Mouse (Mus musculus): ENCODE results near the gene Slc5a4a. TPM values are rescaled to one million over a fixed set of nuclear protein-coding genes. Genes with fewer than 3 reads are reported as not detected.

The Slc5a4a gene
- total RNA-seq (2012; rRNA removed) (0.04 TPM in 1 of 2 replicates, not detected in the other), total RNA-seq (2014; rRNA removed) (not detected in 2 replicates), polyA plus RNA-seq (2012; ENCODE audit: insufficient read length, low read depth) (not detected in 2 replicates)

GRCm38 (mm10) chr10:76147278-76147677 lies at the start of gene Slc5a4a:
Gene Slc5a4a (plus strand): TSS chr10:76147451.
- no peaks in the 10 kb centered on the region for H3K36me3 ChIP-seq (replicated peaks in 1 of 2; ENCODE audit: control insufficient read depth in 1 of 2, insufficient read depth in 1 of 2, low read length in 1 of 2)
- no peak for TF ChIP-seq PAX5 (IDR thresholded peaks at IDR 0.05; ENCODE audit: low read length)
- peaks cover 4% of the 10 kb centered on the region for H3K27me3 ChIP-seq (replicated peaks)
- in situ Hi-C loops (cut with MboI; ENCODE audit: low pct_ligation_motif_present, low pct_unique_long_range_greater_than_20kb, low sequenced_read_pairs): no loop called here
- H3K79me2 ChIP-seq (replicated peaks; ENCODE audit: control insufficient read depth, extremely low read depth, insufficient read depth, poor library complexity, severe bottlenecking): no peaks in the 10 kb centered on the region
- DNase-seq (ENCODE audit: extremely low read depth): no peak
- no peak within 1 kb of the TSS for H3K27ac ChIP-seq (ENCODE audit: insufficient read depth, low read depth)
- H3K9ac ChIP-seq (ENCODE audit: insufficient read depth, low read depth): no peak within 1 kb of the TSS
- no peak within 1 kb of the TSS for H3K4me2 ChIP-seq (ENCODE audit: insufficient read depth, low read depth, poor library complexity, severe bottlenecking)
- H3K4me3 ChIP-seq (replicated peaks in 1 of 3; ENCODE audit: low read depth in 2 of 3, low read length in 2 of 3, poor library complexity in 1 of 3): no peak within 1 kb of the TSS
- no peaks in the 10 kb centered on the region for H3K9me3 ChIP-seq (replicated peaks; ENCODE audit: low read length)
- H3K4me1 ChIP-seq (ENCODE audit: control insufficient read depth in 1 of 2, insufficient read depth in 2 of 2): no peaks in the 10 kb centered on the region
- dilution Hi-C loops (cut with MboI; ENCODE audit: extremely low pct_ligation_motif_present, extremely low pct_unique_long_range_greater_than_20kb, low sequenced_read_pairs): no loop called here

- Histone ChIP-seq H3K27ac (ENCODE audit: insufficient read depth, low read depth) (no peak within 1 kb of the TSS), H3K4me1 (ENCODE audit: control insufficient read depth in 1 of 2, insufficient read depth in 2 of 2) (no peaks in the 10 kb centered on the region; a peak in 1 of 4 replicates), H3K4me2 (ENCODE audit: insufficient read depth, low read depth, poor library complexity, severe bottlenecking) (no peak within 1 kb of the TSS), H3K27me3 (replicated peaks) (peaks cover 1% of the 10 kb centered on the region), H3K79me2 (replicated peaks; ENCODE audit: control insufficient read depth, extremely low read depth, insufficient read depth, poor library complexity, severe bottlenecking) (no peaks in the 10 kb centered on the region), H3K4me3 (replicated peaks in 1 of 3; ENCODE audit: low read depth in 2 of 3, low read length in 2 of 3, poor library complexity in 1 of 3) (no peak within 1 kb of the TSS), H3K9me3 (replicated peaks; ENCODE audit: low read length) (no peaks in the 10 kb centered on the region), H3K9ac (ENCODE audit: insufficient read depth, low read depth) (no peak within 1 kb of the TSS), H3K36me3 (replicated peaks in 1 of 2; ENCODE audit: control insufficient read depth in 1 of 2, insufficient read depth in 1 of 2, low read length in 1 of 2) (no peaks in the 10 kb centered on the region)
- in situ Hi-C loops (cut with MboI; ENCODE audit: low pct_ligation_motif_present, low pct_unique_long_range_greater_than_20kb, low sequenced_read_pairs): loop anchor here (10.0 kb wide), 1 partner anchor 136 kb away; no protein-coding TSS in a partner anchor
- DNase-seq (ENCODE audit: extremely low read depth): no peak
- dilution Hi-C loops (cut with MboI; ENCODE audit: extremely low pct_ligation_motif_present, extremely low pct_unique_long_range_greater_than_20kb, low sequenced_read_pairs): no loop called here
- TF ChIP-seq USF2 (conservative IDR thresholded peaks at IDR 0.05; ENCODE audit: low read depth, low read length) (no peak), CTCF (conservative IDR thresholded peaks at IDR 0.05 in 1 of 2, IDR thresholded peaks at IDR 0.05 in 1 of 2; ENCODE audit: low read depth in 2 of 2, low read length in 2 of 2) (no peak), POLR2A (IDR thresholded peaks at IDR 0.05; ENCODE audit: low read depth, low read length) (no peak), ZC3H11A (IDR thresholded peaks at IDR 0.05; ENCODE audit: low read depth, low read length) (no peak), MYC (IDR thresholded peaks at IDR 0.05; ENCODE audit: low read depth, low read length) (no peak), MEF2A (IDR thresholded peaks at IDR 0.05; ENCODE audit: borderline replicate concordance, low read depth, low read length) (no peak), SMC3 (IDR thresholded peaks at IDR 0.05; ENCODE audit: low read depth, low read length) (no peak), GABPA (IDR thresholded peaks at IDR 0.05; ENCODE audit: insufficient replicate concordance, low read depth, low read length) (no peak), JUND (conservative IDR thresholded peaks at IDR 0.05; ENCODE audit: low read depth, low read length) (no peak)
Observed at GRCm38 (mm10) chr10:76110861-76111260, 36.4 kb upstream of the Slc5a4a start, which contains the start of gene Slc5a4b. Gene Slc5a4b (minus strand): TSS chr10:76110961.

- Histone ChIP-seq H3K4me2 (ENCODE audit: insufficient read depth, low read depth, poor library complexity, severe bottlenecking) (0 out of 2 replicates have a peak overlapping the region, but pooled peaks have one; percentile 8), H3K27ac (ENCODE audit: insufficient read depth, low read depth) (no peak overlapping the region), H3K79me2 (replicated peaks; ENCODE audit: control insufficient read depth, extremely low read depth, insufficient read depth, poor library complexity, severe bottlenecking) (no peaks in the 10 kb centered on the region), H3K27me3 (replicated peaks) (no peaks in the 10 kb centered on the region), H3K9me3 (replicated peaks; ENCODE audit: low read length) (no peaks in the 10 kb centered on the region), H3K9ac (ENCODE audit: insufficient read depth, low read depth) (no peak overlapping the region), H3K4me1 (ENCODE audit: control insufficient read depth in 1 of 2, insufficient read depth in 2 of 2) (peaks cover 6 to 17% of the 10 kb centered on the region in 2 experiments), H3K4me3 (replicated peaks in 1 of 3; ENCODE audit: low read depth in 2 of 3, low read length in 2 of 3, poor library complexity in 1 of 3) (peak overlapping the region in 1 of 3 experiments; percentile 1), H3K36me3 (replicated peaks in 1 of 2; ENCODE audit: control insufficient read depth in 1 of 2, insufficient read depth in 1 of 2, low read length in 1 of 2) (no peaks in the 10 kb centered on the region)
- dilution Hi-C loops (cut with MboI; ENCODE audit: extremely low pct_ligation_motif_present, extremely low pct_unique_long_range_greater_than_20kb, low sequenced_read_pairs): no loop called here
- in situ Hi-C loops (cut with MboI; ENCODE audit: low pct_ligation_motif_present, low pct_unique_long_range_greater_than_20kb, low sequenced_read_pairs): loop anchor here (10.0 kb wide), 1 partner anchor 143 kb away; no protein-coding TSS in a partner anchor
- DNase-seq (ENCODE audit: extremely low read depth): peak; percentile 72
- no peak for TF ChIP-seq PAX5 (IDR thresholded peaks at IDR 0.05; ENCODE audit: low read length)
- TF ChIP-seq SMC3 (IDR thresholded peaks at IDR 0.05; ENCODE audit: low read depth, low read length): peak; percentile 82
- no peak for TF ChIP-seq POLR2A (IDR thresholded peaks at IDR 0.05; ENCODE audit: low read depth, low read length)
- TF ChIP-seq IRF4 (IDR thresholded peaks at IDR 0.05; ENCODE audit: low read depth, low read length): no peak
- TF ChIP-seq RAD21 (IDR thresholded peaks at IDR 0.05; ENCODE audit: low read depth, low read length): peak; percentile 65
- TF ChIP-seq NELFE (IDR thresholded peaks at IDR 0.05; ENCODE audit: low read depth, low read length): no peak
- peak; percentile 32; the same call in 1 of the 2 replicates for TF ChIP-seq SIN3A (IDR thresholded peaks at IDR 0.05; ENCODE audit: low read length)
- TF ChIP-seq RCOR1 (conservative IDR thresholded peaks at IDR 0.05; ENCODE audit: low read depth, low read length): no peak
- TF ChIP-seq CTCF (conservative IDR thresholded peaks at IDR 0.05 in 1 of 2, IDR thresholded peaks at IDR 0.05 in 1 of 2; ENCODE audit: low read depth in 2 of 2, low read length in 2 of 2): peak; percentile 63 to 91
- TF ChIP-seq MEF2A (IDR thresholded peaks at IDR 0.05; ENCODE audit: borderline replicate concordance, low read depth, low read length): peak; percentile 53; the same call in 1 of the 2 replicates
- TF ChIP-seq JUN (IDR thresholded peaks at IDR 0.05; ENCODE audit: insufficient read depth, low read depth, low read length): no peak
- TF ChIP-seq TCF12 (IDR thresholded peaks at IDR 0.05; ENCODE audit: low read depth, low read length): no peak
- peak; percentile 46; the same call in 1 of the 2 replicates for TF ChIP-seq ZC3H11A (IDR thresholded peaks at IDR 0.05; ENCODE audit: low read depth, low read length)
Observed at GRCm38 (mm10) chr10:76117966-76118365, 29.3 kb upstream of the Slc5a4a start.

All from CH12.LX (cell line).